Mouse (Mus musculus) kidney, adult 2 months (tissue): ENCODE data around the gene Zfp791.

Experiments used
- CTCF ChIP-seq: fragments of 200-500 bp; conservative IDR thresholded peaks from 2 replicates; pipeline ENCODE4 v1.5.1; 2011; ENCODE audit warnings: low read depth, mild to moderate bottlenecking, control low read depth, low read length, moderate library complexity, mixed read lengths; ENCODE audit not compliant: insufficient read depth, insufficient read length
- POLR2A ChIP-seq: fragments of 200-500 bp; IDR thresholded peaks from one replicate; pipeline ENCODE4 v1.6.1; 2011; ENCODE audit warnings: low read depth, low read length, control low read depth

DNA sequence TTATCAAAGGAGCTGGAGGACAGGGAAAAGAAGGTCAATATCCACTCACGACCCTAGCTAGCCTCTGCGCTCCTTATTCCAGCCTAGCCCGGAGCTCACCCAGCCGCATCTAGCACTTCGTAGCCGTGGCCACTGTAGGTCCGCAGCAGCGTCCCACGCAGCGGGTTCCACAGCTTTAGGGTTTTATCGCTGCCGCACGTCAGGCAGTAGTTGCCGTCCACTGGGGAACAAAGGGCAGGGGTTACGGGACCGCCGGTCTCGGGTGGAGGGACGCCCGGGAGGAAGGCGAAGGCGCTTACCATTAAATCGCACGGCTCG is 42.7 kb downstream of the Zfp791 start:
- TF ChIP-seq POLR2A = no peak
- TF ChIP-seq CTCF = no peak
